Mouse (Mus musculus) liver (tissue): ENCODE data around the gene Casc3.

Experiments used
- DNase-seq: peaks from one replicate; pipeline ENCODE4 v3.0.0-alpha.2; 2020; ENCODE audit warnings: mixed read lengths

The Casc3 gene

GRCm38 (mm10) chr11:98790631-98791205 lies 14.0 kb upstream of the Casc3 start:
- DNase-seq = no peak

GRCm38 (mm10) chr11:98791448-98791847 lies 13.3 kb upstream of the Casc3 start:
- DNase-seq = no peak

DNA sequence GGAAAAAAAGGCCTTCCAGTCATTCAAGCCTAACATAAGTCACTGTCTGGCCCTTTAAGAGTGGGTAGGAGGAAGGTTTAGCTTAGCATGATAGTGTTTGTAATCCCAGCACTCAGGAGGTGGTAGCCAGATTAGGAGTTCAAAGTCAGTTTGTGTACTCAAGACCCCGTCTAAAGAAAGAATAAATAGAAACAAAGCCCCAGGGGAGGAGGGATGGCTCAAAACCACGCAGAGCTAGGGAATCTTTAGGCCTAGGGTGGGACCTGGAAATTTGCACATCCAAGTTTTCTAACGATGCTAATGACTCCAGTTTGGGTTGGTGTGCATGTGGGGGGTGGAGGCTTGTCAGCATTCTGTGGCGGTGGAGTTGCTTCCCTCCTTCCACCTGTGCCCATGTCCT lies 12.6 kb upstream of the Casc3 start:
- DNase-seq = no peak

DNA sequence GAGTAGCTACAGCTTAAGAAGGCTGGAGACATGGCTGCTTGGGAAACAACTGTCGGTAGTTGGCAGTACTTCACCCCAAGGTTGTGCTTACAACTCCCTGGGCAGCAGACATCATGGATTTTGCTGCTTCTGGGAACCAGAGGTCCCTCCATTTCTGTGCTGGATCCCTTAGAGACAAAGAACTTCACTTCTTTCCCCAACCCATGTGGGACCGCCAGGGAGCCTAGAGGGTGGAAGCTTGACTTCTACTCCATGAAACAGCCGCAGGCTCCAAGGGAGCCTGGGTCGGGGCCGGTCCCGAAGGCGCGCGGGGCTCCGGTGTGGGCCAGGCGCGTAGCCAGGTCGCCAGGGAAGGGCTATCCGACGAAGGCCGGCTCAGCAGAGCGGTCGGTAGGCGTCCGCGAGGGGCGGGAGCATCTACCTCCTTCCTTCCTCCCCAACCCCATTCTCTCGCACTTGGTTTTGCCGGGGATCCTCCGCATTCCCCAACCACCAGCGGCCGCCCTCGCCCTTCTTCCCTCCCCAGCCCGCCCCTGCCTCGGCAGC lies 10.2 kb upstream of the Casc3 start:
- DNase-seq = no peak

GRCm38 (mm10) chr11:98795015-98795713 lies 9.5 kb upstream of the Casc3 start, which contains the start of gene Msl1:
TSS of gene Msl1 (plus strand) at chr11:98795516.
- peak; percentile 92 for DNase-seq

- peak; percentile 73 for DNase-seq
These were observed 8.8 kb upstream of the Casc3 start for GRCm38 (mm10) chr11:98795714-98796514.

DNA sequence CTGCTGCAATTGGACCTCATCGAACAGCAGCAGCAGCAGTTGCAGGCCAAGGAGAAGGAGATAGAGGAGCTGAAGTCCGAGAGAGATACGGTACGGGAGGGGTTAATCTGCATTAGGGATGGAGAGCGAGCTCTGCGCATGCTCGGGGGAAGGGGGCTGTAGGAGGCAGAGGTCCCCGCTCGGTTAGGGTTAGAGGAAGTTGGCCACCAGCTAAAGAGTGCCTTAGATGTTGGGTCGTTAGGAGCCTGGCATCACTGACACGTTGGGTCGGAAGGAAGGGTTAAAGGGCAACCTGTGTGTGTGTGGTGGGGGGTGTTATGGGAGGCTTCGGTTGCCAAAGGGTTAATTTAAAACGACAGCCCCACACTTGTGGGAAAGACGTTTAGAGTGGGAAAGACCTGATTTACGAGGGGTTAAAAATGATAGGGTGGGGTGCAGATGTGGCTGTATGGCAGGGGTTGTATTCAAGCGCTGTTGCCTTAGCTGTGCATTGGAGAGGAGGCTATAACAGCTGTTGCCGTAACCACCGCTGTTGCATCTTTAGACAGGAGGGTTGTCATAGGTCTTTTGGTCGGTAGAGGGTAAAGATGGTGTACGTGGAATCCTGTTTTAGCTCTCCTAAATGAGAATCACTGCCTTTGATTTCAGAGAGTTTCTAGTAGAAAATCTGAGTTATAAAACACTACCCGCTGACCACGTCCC lies 8.0 kb upstream of the Casc3 start:
- peak; percentile 69 for DNase-seq

DNA sequence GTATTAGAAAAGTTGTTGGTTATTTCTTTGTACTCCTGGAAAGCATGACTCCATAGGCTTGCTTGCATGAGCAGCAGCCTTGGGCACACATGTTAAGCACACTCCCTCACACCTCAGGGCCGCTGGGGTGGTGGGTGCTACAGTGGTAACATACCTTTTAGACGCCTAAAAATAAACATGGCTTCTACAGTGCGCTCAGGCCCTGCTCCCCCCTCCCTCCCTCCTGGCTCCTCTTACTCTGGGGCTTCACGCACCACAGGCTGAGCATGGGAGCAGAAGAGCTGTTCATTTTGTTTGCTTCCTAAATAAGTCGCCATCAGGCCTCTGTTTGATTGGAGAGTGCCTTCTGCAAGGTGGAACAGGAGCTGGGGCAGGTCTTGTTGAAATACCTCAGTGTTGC lies 7.4 kb upstream of the Casc3 start:
- DNase-seq = no peak

- DNase-seq = no peak
These were observed 6.8 kb upstream of the Casc3 start for GRCm38 (mm10) chr11:98797909-98798308.

- DNase-seq = no peak
These were observed 3.7 kb downstream of the Casc3 start for GRCm38 (mm10) chr11:98808417-98808816.

DNA sequence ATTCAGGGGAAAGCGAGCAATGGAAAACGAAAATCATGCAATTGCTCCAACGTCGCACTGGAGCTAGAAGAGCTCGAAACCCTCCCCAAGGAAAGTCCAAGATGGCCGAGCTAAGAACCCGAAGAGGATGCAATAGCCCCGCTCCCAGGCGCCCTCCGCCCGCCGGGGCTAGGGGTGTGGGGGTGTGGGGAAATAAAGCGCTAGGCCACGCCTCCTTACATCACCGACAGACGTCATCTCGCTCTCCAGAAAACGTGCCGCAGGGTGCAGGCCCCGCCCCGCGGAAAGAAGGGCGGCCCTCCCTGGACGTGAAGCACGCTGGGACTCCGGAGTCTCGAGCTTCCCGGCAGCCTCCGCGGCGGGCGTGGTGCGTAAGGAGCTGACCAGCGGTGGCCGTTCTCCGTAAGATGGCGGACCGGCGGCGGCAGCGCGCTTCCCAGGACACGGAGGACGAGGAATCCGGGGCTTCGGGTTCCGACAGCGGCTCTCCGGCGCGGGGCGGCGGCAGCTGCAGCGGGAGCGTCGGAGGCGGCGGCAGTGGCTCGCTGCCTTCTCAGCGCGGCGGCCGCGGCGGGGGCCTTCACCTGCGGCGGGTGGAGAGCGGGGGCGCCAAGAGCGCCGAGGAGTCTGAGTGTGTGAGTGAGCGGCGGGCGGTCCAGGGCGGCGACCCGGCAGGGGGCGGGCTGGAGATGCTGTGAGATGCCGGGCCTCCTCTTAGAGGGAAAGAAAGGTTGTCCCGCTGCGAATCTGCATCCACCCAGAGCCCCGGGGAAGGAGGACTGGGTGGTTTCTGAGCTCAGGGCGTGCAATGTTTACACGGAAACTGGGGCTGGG lies 5.0 kb downstream of the Casc3 start:
- DNase-seq = peak; percentile 99

DNA sequence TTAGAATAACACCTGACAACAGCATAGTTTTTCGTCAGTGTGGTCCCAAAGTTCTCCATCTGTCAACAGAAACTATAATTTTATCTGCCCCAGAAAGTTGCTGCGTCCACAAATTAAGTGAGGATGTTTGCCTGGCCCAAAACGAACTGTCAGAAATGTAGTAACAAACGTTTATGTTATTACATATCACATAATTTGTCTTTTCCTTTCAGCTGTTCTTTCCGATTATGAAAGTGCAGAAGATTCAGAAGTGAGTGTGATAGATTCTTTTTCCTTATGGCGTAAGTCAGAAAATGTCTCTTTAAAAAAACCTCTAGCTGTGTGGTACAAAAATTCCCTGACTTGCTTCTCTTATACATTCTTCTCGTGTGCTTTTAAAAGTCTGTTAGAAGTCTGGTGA lies 6.0 kb downstream of the Casc3 start:
- DNase-seq = no peak

GRCm38 (mm10) chr11:98816706-98817239 lies 12.1 kb downstream of the Casc3 start:
- DNase-seq = no peak

DNA sequence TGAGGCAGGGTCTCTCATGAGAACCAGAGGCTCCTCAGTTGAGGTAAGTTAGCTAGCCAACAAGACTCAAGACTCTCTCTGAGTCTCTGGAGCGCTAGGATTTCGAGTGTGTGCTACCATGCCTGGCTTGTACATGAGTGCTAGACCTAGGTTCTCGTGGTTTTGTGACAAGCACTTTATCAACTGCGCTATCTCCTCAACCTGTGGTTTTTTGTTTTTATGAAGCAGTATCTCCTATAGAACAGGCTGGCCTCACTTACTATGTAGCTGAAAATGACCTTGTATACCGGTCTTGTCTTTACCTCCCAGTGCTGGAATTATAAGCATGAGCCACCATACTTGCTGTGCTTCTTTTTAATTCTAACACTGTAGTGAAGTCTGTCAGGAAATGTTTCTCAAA lies 16.3 kb downstream of the Casc3 start:
- DNase-seq = no peak

GRCm38 (mm10) chr11:98826071-98826470 lies 21.4 kb downstream of the Casc3 start:
- DNase-seq = peak; percentile 45

DNA sequence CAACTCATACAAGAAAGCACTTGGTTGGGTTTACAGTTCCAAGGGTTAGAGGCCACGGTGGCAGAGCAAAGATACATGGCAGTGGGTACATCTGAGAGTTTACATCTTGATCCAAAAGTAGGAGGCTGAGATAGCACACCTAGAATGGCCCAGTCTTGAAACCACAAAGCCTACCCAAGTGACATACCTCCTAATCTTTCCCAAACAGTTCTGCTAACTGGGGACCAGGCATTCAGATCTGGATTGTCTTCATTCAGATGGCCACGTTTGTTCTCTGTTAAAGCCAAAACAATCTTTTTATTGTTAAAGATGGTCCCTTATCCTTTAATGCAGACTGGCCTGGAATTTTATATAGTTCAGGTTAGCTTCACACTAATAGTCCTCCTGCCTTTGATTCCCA lies 23.2 kb downstream of the Casc3 start:
- no peak for DNase-seq

DNA sequence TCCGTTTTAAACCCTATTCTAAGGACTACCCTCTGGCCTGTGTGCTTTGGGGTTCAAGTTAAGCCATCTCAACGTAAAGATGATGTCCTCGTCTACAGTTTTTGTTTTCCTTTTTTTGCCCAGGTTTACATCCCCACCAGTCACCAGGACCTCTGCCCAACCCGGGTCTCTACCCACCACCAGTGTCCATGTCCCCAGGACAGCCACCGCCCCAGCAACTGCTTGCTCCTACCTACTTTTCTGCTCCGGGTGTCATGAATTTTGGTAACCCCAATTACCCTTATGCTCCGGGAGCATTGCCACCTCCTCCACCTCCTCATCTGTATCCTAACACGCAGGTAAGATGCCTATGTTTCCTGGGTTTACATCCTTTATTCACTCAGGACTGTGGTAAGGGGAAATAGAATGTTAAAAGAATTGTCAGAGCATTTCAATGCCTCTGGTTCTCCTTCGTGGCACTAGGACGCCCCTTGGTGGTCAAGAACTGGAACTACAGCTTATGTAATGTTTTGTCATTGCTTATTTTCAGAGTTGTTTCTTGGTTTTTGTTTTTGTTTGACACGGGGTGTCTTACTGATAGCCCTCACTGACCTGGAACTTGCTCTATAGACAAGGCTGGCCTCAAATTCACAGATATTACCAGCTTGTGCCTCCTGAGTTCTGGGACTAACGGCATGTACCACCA lies 24.5 kb downstream of the Casc3 start:
- no peak for DNase-seq

DNA sequence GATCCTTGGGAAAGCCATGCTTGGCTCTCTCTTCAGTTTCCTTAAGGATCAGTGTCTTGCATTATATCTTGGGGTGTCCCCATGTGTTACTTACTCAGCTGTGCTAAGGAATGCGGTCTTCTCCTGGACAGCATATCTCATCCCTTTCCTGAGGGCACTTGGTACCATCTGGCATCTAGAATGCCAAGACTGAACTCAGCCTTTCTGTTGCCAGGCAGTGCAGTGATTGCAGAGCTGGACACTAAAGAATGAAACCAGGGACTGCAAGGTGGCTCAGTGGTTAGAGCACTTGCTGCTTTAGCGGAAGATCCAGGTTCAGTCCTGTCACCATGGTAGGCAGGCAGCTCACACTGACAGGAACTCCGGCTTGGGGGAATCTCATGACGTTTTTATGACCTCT lies 25.2 kb downstream of the Casc3 start:
- no peak for DNase-seq

DNA sequence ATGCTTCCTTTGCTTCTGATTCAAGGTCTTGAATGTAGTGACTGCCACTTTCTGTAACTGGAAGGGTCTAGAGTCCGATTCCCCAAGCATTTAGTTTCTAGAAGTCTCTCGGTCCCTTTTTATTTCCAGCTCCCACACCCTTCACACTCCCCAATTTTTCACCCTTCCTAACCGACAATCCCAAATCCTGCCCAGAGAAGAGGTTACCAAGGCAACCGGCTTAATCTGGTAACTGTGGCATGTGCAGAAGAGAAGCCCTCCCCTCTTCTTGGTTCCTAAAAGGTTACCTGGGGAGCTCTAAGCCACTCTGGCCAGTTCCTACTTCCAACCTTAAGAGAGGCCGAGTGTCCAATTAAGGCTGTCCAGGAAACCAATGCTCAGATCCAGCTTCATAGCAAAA lies 30.6 kb downstream of the Casc3 start:
- no peak for DNase-seq

- DNase-seq = no peak
These were observed 31.0 kb downstream of the Casc3 start for GRCm38 (mm10) chr11:98835725-98836124.

GRCm38 (mm10) chr11:98836128-98836527 lies 31.4 kb downstream of the Casc3 start:
- no peak for DNase-seq
